Mouse (Mus musculus): Measurements from ENCODE around the gene Stxbp6. TPM values are rescaled to one million over a fixed set of nuclear protein-coding genes. Genes with fewer than 3 reads are reported as not detected.

The Stxbp6 gene
- polyA plus RNA-seq, 1 experiment: 3.7 TPM

GRCm38 (mm10) chr12:45047172-45047571 lies 27.3 kb downstream of the Stxbp6 start:
- no peak for TF ChIP-seq POLR2A (IDR thresholded peaks at IDR 0.05; ENCODE audit: control insufficient read depth, extremely low read depth, insufficient read depth, low read length, poor library complexity)
- Histone ChIP-seq H3K27ac (ENCODE audit: control insufficient read depth, insufficient read depth, low read length) (no peak overlapping the region), H3K4me1 (replicated peaks; ENCODE audit: control insufficient read depth, insufficient read depth, low read length) (no peaks in the 10 kb centered on the region)

DNA sequence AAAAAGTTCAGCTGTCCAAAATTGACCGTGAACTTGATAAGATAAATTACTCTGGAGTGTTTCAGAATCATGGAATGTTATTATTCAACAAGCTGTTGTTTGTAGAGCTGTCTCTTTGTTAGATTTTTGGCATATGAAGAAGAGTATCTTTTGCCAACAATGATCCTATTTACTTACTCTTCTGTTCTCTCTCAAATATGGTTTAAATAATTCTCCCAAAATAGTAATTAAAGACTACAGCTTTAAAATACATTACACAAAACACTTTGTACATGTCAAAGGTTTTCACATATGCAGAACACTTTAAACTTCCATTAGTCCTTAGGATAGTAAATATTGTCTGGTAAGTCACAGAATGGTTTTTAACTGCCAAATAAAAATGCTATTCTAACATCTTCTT lies 29.9 kb downstream of the Stxbp6 start:
- no peak for TF ChIP-seq CTCF (IDR thresholded peaks at IDR 0.05; ENCODE audit: borderline replicate concordance, control insufficient read depth, extremely low read depth, insufficient read depth, low read length, poor library complexity)
- no peak for TF ChIP-seq POLR2A (IDR thresholded peaks at IDR 0.05; ENCODE audit: control insufficient read depth, extremely low read depth, insufficient read depth, low read length, poor library complexity)
- 92% methylated on average over 1 of the region's 1 CpGs for WGBS
- Histone ChIP-seq H3K4me1 (replicated peaks; ENCODE audit: control insufficient read depth, insufficient read depth, low read length) (no peaks in the 10 kb centered on the region), H3K27me3 (ENCODE audit: control insufficient read depth, insufficient read depth, low read length) (no peaks in the 10 kb centered on the region), H3K36me3 (ENCODE audit: control insufficient read depth, insufficient read depth, low read length) (no peaks in the 10 kb centered on the region), H3K4me3 (ENCODE audit: control insufficient read depth, insufficient read depth, low read length) (no peak overlapping the region), H3K27ac (ENCODE audit: control insufficient read depth, insufficient read depth, low read length) (no peak overlapping the region)
- no peak for DNase-seq

More at GRCm38 (mm10) chr12:45047172-45047571, 27.3 kb downstream of the Stxbp6 start:
- DNase-seq: no peak
- Histone ChIP-seq H3K36me3 (ENCODE audit: control insufficient read depth, insufficient read depth, low read length) (no peaks in the 10 kb centered on the region), H3K27me3 (ENCODE audit: control insufficient read depth, insufficient read depth, low read length) (no peaks in the 10 kb centered on the region), H3K4me3 (ENCODE audit: control insufficient read depth, insufficient read depth, low read length) (no peak overlapping the region)
- 80% methylated on average over 4 of the region's 4 CpGs for WGBS

- no peaks in the 10 kb centered on the region for H3K4me1 ChIP-seq (replicated peaks; ENCODE audit: control insufficient read depth, insufficient read depth, low read length)
- DNase-seq: no peak
- H3K4me3 ChIP-seq (ENCODE audit: control insufficient read depth, insufficient read depth, low read length): no peak overlapping the region
- no peak overlapping the region for H3K27ac ChIP-seq (ENCODE audit: control insufficient read depth, insufficient read depth, low read length)
- TF ChIP-seq CTCF (IDR thresholded peaks at IDR 0.05; ENCODE audit: borderline replicate concordance, control insufficient read depth, extremely low read depth, insufficient read depth, low read length, poor library complexity): no peak
- no peak for TF ChIP-seq POLR2A (IDR thresholded peaks at IDR 0.05; ENCODE audit: control insufficient read depth, extremely low read depth, insufficient read depth, low read length, poor library complexity)
- no peaks in the 10 kb centered on the region for H3K36me3 ChIP-seq (ENCODE audit: control insufficient read depth, insufficient read depth, low read length)
- 80% methylated on average over 10 of the region's 10 CpGs for WGBS
- H3K27me3 ChIP-seq (ENCODE audit: control insufficient read depth, insufficient read depth, low read length): no peaks in the 10 kb centered on the region
Measured at GRCm38 (mm10) chr12:45042591-45043091, 31.9 kb downstream of the Stxbp6 start.

DNA sequence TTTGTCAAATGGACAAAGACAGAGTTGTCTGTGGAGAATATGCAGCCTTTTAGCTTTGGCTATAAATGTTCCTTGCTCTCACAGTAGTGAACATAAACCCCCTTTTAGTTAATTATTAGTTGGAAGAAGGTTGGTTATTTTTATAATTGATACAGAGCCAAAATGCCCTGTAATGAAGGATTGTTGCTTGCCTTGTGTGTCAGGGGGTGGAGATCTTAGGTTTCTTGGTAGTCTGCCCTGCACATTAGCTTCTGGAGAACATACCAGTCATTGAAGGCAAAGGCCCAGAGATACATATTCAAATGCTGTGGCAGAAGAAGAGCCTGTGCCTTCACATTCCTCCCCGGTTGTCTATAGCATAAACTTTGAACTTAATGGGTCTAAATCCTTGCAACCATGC lies 37.0 kb downstream of the Stxbp6 start:
- H3K36me3 ChIP-seq (ENCODE audit: control insufficient read depth, insufficient read depth, low read length): no peaks in the 10 kb centered on the region
- no peak overlapping the region for H3K27ac ChIP-seq (ENCODE audit: control insufficient read depth, insufficient read depth, low read length)
- TF ChIP-seq CTCF (IDR thresholded peaks at IDR 0.05; ENCODE audit: borderline replicate concordance, control insufficient read depth, extremely low read depth, insufficient read depth, low read length, poor library complexity) (no peak), POLR2A (IDR thresholded peaks at IDR 0.05; ENCODE audit: control insufficient read depth, extremely low read depth, insufficient read depth, low read length, poor library complexity) (no peak)
- WGBS: 88% methylated on average over 1 of the region's 1 CpGs
- DNase-seq: no peak
- H3K4me3 ChIP-seq (ENCODE audit: control insufficient read depth, insufficient read depth, low read length): no peak overlapping the region
- H3K27me3 ChIP-seq (ENCODE audit: control insufficient read depth, insufficient read depth, low read length): no peaks in the 10 kb centered on the region
- no peaks in the 10 kb centered on the region for H3K4me1 ChIP-seq (replicated peaks; ENCODE audit: control insufficient read depth, insufficient read depth, low read length)

DNA sequence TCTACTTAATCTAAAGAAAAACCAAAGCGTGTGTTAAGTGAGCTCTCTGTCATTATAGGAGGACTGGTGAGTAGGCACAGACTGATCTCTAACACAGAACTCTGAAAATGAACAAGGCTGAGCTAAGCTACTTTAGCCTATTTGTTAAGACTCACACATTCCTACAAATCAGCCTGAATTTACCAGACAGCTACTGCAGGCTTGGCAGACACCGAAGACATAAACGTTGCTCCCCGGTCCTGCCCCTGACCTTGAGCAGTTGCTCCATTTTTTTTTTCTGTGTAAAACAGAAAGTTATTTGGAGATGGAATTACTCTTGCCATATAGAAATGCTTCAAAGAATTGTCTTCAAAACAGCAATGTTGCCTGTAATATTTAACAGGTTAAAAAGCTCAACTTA lies 37.4 kb downstream of the Stxbp6 start:
- no peak for TF ChIP-seq POLR2A (IDR thresholded peaks at IDR 0.05; ENCODE audit: control insufficient read depth, extremely low read depth, insufficient read depth, low read length, poor library complexity)
- TF ChIP-seq CTCF (IDR thresholded peaks at IDR 0.05; ENCODE audit: borderline replicate concordance, control insufficient read depth, extremely low read depth, insufficient read depth, low read length, poor library complexity): no peak
- H3K4me3 ChIP-seq (ENCODE audit: control insufficient read depth, insufficient read depth, low read length): no peak overlapping the region
- 92% methylated on average over 4 of the region's 4 CpGs for WGBS
- H3K4me1 ChIP-seq (replicated peaks; ENCODE audit: control insufficient read depth, insufficient read depth, low read length): no peaks in the 10 kb centered on the region
- no peaks in the 10 kb centered on the region for H3K27me3 ChIP-seq (ENCODE audit: control insufficient read depth, insufficient read depth, low read length)
- DNase-seq: no peak
- H3K36me3 ChIP-seq (ENCODE audit: control insufficient read depth, insufficient read depth, low read length): no peaks in the 10 kb centered on the region
- H3K27ac ChIP-seq (ENCODE audit: control insufficient read depth, insufficient read depth, low read length): no peak overlapping the region

- H3K4me3 ChIP-seq (ENCODE audit: control insufficient read depth, insufficient read depth, low read length): no peak overlapping the region
- no peak for TF ChIP-seq POLR2A (IDR thresholded peaks at IDR 0.05; ENCODE audit: control insufficient read depth, extremely low read depth, insufficient read depth, low read length, poor library complexity)
- no peak for TF ChIP-seq CTCF (IDR thresholded peaks at IDR 0.05; ENCODE audit: borderline replicate concordance, control insufficient read depth, extremely low read depth, insufficient read depth, low read length, poor library complexity)
Measured at GRCm38 (mm10) chr12:45030681-45031080, 43.8 kb downstream of the Stxbp6 start.

DNA sequence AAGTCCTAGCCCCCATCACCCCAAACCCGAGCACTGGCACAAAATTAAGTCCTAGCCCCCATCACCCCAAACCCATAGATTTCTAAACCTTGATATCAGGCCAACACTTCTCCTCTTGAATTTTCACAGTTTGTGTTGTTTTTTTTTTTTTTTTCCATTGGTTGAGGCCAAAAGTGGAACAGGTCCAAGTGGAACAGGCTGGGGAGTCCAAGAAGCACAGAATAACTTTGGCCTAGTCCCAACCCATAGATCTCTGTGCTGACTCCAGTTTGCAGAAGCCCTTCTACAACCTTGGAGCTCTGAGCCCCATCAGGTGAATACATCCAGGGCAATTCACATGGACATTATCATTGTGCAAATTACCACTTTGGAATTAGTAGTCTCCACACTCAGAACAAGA lies 48.2 kb downstream of the Stxbp6 start:
- DNase-seq: no peak
- Histone ChIP-seq H3K4me1 (replicated peaks; ENCODE audit: control insufficient read depth, insufficient read depth, low read length) (no peaks in the 10 kb centered on the region), H3K36me3 (ENCODE audit: control insufficient read depth, insufficient read depth, low read length) (no peaks in the 10 kb centered on the region), H3K27me3 (ENCODE audit: control insufficient read depth, insufficient read depth, low read length) (no peaks in the 10 kb centered on the region), H3K4me3 (ENCODE audit: control insufficient read depth, insufficient read depth, low read length) (no peak overlapping the region), H3K27ac (ENCODE audit: control insufficient read depth, insufficient read depth, low read length) (no peak overlapping the region)
- TF ChIP-seq POLR2A (IDR thresholded peaks at IDR 0.05; ENCODE audit: control insufficient read depth, extremely low read depth, insufficient read depth, low read length, poor library complexity): no peak
- TF ChIP-seq CTCF (IDR thresholded peaks at IDR 0.05; ENCODE audit: borderline replicate concordance, control insufficient read depth, extremely low read depth, insufficient read depth, low read length, poor library complexity): no peak
- WGBS: 77% methylated on average over 1 of the region's 1 CpGs

More at GRCm38 (mm10) chr12:45030681-45031080, 43.8 kb downstream of the Stxbp6 start:
- no peak for DNase-seq
- Histone ChIP-seq H3K4me1 (replicated peaks; ENCODE audit: control insufficient read depth, insufficient read depth, low read length) (no peaks in the 10 kb centered on the region), H3K27me3 (ENCODE audit: control insufficient read depth, insufficient read depth, low read length) (no peaks in the 10 kb centered on the region), H3K27ac (ENCODE audit: control insufficient read depth, insufficient read depth, low read length) (no peak overlapping the region), H3K36me3 (ENCODE audit: control insufficient read depth, insufficient read depth, low read length) (no peaks in the 10 kb centered on the region)
- WGBS: 90% methylated on average over 3 of the region's 3 CpGs

Measured in thymus, adult 2 months (tissue).